Mouse (Mus musculus): ENCODE results near the gene St6galnac3.
A peak's percentile ranks its signal among the peaks of the same experiment; 100 is the strongest.

Gene St6galnac3

GRCm38 (mm10) chr3:153475461-153475860 lies 249.5 kb downstream of the St6galnac3 start:
- DNase-seq (ENCODE audit: low read depth, low spot score): no peak

DNA sequence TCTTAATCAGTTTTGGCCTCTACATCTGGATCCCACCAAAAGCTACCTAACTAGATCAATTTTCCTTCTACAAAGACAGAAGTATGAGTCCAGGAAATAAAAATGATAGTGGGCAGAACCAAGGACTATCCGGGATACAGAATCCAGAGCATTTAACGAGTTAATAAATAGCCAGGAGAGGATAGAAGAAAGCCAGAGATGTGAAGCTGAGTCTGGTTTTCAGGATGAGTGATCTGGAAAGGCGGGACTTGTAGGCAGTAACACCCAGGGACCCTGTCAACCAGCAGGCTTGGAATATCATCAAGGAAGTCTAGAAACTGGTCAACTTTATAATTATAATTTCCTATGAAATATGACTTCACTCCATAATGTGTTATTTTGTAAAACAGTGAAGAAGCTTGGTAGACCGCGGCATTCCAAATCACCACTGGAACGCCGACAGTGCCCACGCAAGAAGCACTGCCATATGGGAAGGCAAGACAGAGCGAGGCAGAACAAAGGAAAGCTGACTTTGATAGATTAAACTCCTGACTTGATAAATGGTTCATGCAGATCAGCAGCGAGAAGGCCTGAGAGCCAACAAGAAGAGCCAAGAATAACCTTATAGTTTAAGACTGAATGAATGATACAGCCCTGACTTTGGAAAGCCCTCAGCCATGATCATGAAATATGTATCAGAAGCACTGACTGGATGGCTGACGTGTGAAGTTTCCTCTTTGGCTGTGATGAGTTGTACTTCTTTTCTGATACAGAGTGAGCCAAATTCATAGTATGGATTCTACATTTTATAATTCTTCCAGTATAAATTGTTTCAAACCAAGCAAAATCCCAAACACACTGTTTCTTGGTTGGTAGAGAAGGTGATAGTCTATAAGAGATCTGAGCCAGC lies 252.1 kb downstream of the St6galnac3 start:
- no peak for DNase-seq (ENCODE audit: low read depth, low spot score)

DNA sequence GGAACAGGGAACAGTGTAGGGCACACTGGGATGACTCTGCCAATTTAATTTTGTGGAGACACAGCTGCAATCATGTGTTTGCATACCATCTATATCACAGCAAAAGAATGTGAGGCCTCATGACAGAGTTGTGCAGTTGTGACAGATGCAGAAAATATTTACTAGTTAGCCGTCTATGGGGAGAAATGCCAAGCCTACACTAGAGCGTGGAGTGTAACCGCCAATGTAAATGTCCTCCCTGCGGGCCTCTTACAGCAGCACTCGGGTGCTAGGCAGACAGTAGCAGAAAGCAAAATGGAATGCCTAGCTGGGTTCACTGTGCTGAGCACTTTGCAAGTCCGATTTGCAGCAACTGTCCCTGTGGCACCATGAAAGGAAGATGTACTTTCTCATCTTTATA lies 261.1 kb downstream of the St6galnac3 start:
- DNase-seq (ENCODE audit: low read depth, low spot score): no peak

GRCm38 (mm10) chr3:153460173-153460572 lies 264.8 kb downstream of the St6galnac3 start:
- DNase-seq (ENCODE audit: low read depth, low spot score): no peak

DNA sequence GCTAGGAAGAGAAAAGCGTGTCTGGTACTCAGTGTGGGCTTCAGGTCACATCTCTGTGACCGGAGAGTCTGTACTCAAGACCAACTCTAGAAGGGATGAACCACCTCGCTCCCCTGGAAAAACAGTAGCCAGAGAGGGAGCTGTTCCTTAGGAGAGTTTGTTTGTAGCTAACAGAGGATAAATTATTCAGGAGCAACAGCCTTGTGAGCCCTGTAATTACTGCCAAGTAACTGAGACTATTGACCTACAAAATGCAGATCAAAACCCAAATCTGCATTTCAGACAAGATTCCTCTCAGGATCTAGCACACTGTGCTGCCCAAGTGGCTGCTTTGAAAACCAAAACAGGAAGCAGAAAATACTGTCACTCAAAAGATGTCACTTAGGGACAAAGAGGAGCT lies 266.4 kb downstream of the St6galnac3 start:
- DNase-seq (ENCODE audit: low read depth, low spot score): no peak

GRCm38 (mm10) chr3:153457701-153458100 lies 267.3 kb downstream of the St6galnac3 start:
- DNase-seq (ENCODE audit: low read depth, low spot score): no peak

- DNase-seq (ENCODE audit: low read depth, low spot score): no peak
Observed at GRCm38 (mm10) chr3:153457203-153457602, 267.8 kb downstream of the St6galnac3 start.

DNA sequence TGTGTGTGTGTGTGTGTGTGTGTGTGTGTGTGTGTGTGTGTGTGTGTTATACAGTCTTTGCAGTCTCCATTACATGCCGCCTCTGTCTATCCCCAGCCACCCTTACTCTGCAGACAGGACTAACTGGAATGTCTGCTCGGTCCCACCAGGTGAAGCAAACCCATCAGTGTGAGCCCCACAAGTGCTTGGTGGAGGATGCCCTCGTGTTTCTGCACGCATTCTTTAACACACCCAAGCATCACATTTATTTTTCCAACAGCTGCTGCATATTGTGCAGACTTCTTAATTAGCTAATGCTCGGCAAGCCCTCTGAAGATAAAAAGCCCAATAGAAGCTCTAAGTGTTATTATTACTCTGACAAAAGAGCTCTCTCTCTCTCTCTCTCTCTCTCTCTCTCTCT lies 268.7 kb downstream of the St6galnac3 start:
- DNase-seq (ENCODE audit: low read depth, low spot score): no peak

DNA sequence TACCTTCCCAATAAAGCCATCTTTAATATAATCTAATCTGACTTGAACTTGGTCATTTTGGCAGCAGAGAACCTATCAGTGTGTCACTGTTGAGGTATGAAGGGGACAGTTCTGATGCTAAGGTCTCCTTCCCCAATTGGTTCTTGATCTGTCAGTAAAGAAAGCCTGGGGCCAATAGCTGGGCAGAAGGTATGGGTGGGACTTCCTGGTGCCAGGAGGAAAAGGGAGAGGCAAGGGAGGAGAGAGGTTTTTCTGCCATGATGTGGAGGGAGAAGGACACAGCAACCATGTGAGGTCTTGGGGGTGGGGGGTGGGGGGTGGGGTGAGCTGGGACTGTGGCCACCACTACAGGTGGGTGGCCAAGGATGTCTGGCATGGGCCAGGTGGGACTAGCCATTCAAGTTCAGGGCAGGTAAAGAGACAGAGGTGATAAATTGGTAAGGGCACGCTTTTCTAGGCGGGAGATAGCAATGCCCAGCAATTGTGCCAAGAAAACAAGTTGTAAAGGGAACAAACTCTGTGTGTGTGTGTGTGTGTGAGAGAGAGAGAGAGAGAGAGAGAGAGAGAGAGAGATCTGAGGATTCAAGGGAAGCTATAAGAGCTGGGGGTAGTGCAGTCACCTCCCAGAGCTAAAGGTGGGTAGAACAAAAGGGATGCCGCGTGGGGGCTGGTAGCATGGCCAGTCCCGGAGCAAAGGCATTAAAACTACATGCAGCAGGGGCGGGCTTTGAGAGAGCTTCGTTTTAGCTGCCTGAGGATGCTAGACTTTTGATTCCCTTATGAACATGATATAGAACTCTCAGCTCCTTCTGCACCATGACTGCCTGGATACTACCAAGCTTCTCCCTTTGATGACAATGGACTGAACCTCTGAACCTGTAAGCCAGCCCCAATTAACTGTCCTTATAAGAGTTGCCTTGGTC lies 271.6 kb downstream of the St6galnac3 start:
- peak; percentile 34 for DNase-seq (ENCODE audit: low read depth, low spot score)

GRCm38 (mm10) chr3:153452299-153452996 lies 272.5 kb downstream of the St6galnac3 start:
- no peak for DNase-seq (ENCODE audit: low read depth, low spot score)

DNA sequence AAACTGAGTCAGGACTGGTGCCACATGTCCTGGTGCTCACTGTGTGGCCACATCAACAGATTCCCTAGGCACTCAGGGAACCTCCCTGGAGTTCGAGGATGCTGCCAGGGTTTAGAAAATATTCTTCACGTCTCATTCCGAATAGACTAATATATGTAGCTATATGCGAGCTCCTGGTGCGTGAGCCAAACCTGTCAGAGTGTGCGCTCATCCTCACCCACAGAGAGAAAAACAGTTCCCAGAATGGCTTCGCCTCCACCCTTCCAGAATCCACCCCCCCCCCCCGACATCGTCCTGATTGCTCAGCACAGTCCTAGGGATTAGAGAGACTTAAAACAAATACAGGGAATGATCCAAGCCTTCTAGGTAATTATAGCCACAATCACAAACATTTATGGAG lies 283.6 kb downstream of the St6galnac3 start:
- DNase-seq (ENCODE audit: low read depth, low spot score): no peak

DNA sequence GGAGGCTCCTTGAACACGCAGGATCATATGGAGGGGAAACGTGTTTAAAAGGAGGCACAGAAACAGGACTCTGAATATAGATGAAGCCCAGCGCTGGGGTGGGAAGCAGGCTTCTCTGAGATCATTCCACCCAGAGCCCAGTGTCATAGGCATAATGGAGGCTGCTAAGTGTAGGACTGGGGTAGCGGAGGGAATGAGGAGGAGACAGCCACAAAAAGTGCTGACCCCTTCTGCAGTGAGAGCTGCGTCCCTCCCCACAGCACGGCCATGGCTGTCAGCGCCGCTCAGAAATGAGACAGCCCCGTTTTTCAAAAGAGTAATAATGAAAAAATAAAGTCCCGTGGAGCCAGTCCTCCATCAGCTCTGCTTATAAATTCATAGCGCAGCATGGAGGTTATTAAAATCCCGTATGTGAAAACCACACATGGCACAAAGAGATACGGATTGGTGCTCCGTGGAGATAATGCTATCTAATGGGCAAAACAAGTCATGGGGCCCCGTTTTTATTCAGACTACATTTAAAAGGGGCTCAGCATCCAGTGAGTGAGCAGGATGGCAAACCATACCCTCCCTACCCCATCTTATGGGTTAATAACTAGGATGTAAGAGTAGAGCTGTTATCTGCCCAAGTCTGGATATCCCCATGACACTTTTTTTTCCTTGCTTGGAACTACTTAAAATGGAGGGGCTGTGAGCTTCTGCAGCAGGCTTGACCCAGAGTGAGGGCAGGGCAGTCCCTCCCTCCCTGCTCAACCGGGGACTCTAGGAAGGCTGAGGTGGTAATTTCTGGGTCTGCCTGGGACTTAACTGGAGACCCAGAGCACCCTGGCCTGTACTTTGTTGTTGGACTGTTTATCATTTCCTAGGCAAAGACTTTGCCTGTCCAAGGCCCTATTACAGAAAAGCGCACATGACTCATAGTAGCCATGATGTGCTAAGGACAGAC lies 288.6 kb downstream of the St6galnac3 start:
- DNase-seq (ENCODE audit: low read depth, low spot score): no peak

DNA sequence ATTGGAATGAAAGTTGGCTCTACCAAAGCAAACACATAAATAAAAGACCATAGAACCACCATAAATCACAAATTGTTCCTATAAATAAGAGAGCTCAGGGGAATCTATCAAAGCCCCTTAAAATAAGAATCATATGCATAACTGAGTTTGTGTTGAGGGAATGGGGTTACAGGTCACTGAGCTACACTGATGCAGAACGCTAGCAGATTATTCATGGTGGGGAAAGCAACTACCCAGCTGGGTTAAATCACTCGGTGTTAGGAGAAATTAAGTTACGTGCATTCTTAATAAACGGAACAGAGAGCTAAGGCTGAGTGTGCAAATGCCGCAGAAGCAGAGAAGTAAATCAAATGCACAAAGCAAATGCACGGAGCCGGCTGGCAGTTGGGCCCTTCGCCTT lies 292.0 kb downstream of the St6galnac3 start:
- no peak for DNase-seq (ENCODE audit: low read depth, low spot score)

- no peak for DNase-seq (ENCODE audit: low read depth, low spot score)
Observed at GRCm38 (mm10) chr3:153432053-153432816, 292.7 kb downstream of the St6galnac3 start.

DNA sequence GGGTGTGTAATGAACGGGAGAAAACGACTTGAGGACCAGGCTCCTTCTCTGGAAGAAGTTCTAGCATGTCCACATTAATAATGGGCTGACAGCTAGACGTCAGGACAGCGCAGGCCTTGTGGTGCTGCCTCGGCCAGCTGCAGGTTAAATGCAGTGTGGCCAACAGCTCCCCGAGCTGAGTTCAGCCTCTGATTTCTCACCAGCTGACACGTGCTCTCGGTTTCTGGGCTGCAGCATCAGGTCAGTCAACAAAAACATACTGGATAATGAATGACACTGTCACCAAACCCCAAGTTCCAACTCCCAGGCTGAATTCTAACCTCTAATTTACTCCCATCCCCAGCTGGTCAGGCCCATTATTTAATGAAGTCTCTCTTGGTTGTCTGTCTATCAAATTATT lies 295.1 kb downstream of the St6galnac3 start:
- DNase-seq (ENCODE audit: low read depth, low spot score): no peak

- DNase-seq (ENCODE audit: low read depth, low spot score): no peak
Observed at GRCm38 (mm10) chr3:153421918-153422290, 303.1 kb downstream of the St6galnac3 start.

DNA sequence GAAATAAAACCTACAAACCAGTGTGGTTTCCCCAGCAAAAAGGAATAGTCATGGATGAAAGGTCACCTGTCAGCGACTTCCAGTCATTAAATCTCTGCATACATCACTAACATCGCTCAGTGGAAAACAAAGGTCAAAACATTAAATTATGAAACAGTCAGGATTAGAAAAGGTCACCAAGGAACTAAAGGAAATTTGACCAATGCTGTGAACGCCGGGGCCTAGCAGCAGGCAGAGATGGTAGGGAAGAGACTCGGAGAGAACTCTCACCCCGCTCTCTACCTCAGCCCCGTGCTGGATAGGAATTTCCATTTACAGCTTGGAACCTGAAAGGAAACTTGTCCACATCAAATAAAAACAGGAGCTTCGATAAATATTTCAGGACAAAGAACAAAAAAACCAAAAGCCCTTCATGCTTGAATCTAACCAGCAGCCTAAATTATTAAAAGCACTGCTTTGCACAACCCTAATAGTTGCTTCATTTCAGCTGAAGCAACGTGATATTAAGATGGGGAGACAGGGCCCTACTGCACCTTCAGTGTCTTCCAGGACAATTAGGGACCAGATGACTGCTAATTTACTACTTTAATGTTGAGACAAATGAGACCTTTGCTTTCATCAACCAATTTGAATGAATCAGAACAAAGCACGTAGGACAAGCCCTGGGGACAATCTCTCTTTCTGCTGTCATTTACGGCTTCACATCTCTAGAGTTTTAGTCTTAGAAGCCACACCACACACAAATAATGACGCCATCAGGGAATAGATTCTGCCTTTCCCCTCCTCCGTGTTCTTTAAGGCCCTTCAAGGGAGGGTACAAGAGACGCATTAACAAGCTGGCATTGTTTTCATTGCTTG lies 303.7 kb downstream of the St6galnac3 start:
- no peak for DNase-seq (ENCODE audit: low read depth, low spot score)

- no peak for DNase-seq (ENCODE audit: low read depth, low spot score)
Observed at GRCm38 (mm10) chr3:153419331-153419730, 305.6 kb downstream of the St6galnac3 start.

- no peak for DNase-seq (ENCODE audit: low read depth, low spot score)
Observed at GRCm38 (mm10) chr3:153417001-153417400, 308.0 kb downstream of the St6galnac3 start.

Data from WW6 (cell line).